Mouse (Mus musculus): Measurements from ENCODE around the gene Alppl2. TPM values are rescaled to one million over a fixed set of nuclear protein-coding genes. Genes with fewer than 3 reads are reported as not detected.

Gene Alppl2
- polyA plus RNA-seq, 1 experiment from 2014 or later, result not detected

DNA sequence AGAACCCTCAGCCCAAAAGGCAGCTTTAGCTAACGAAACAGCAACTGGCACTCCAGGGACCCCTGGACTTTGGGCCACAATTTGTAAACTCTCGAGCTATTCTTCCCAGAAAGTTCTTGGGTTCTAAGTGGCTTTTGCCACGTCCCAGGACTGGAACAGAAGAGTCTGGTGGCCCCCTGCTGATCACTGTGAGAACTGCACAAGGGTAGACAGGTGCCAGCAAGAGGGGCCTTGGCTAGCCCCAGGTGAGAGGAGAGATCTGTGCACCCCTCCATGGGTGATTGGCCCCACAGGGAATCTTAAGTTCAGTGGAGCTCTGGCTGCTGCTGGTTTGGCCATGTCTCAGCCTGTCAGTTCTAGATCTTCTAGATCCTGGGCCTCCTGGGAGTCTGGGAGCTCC is 48.6 kb downstream of the Alppl2 start:
- no peaks in the 10 kb centered on the region for H3K27me3 ChIP-seq
- 18% methylated on average over 3 of the region's 3 CpGs for WGBS
- no peaks in the 10 kb centered on the region for H3K9me3 ChIP-seq
- no peak overlapping the region for H3K4me2 ChIP-seq
- H3K4me3 ChIP-seq, result no peak overlapping the region
- no peak overlapping the region for H3K27ac ChIP-seq (replicated peaks)
- H3K36me3 ChIP-seq, result 0 out of 2 replicates have a peak, but pooled peaks cover 6% of the 10 kb centered on the region
- peaks cover 22% of the 10 kb centered on the region for H3K4me1 ChIP-seq (replicated peaks)
- no peak overlapping the region for H3K9ac ChIP-seq
- ATAC-seq (ENCODE audit: low read depth), result peak; percentile 41; the same call in 1 of the 2 replicates

DNA sequence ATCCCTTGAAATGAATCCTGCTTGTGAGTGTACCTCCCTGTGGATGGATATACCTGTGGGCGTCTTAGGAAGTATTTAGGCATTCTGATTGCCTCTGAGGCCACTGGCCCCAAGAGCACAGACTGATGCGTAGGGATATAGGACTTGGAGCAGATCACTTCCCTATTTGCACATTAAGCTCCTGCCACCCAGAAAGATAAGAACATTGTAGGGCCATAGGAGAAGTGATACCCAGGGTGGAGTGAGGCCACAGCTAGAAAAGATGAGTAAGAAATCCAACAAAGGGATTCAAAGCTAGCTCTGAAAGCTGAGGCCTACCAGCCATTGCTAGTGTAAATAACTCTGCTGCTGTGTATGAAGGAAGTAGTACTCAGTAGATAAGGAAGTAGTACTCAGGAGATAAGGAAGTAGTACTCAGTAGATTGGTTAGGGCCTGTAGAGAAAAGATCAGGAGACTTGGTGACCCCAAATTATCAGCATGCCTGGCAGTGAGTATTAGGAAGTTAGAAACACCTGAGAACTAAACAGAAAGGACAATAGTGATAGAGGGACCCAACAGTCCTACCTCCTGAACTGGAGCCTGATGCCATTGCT is 51.2 kb downstream of the Alppl2 start:
- ATAC-seq (ENCODE audit: low read depth), result no peak
- Histone ChIP-seq H3K27ac (replicated peaks) (no peak overlapping the region), H3K4me1 (replicated peaks) (peaks cover 40% of the 10 kb centered on the region), H3K27me3 (no peaks in the 10 kb centered on the region), H3K36me3 (no peaks in the 10 kb centered on the region), H3K9ac (no peak overlapping the region), H3K9me3 (no peaks in the 10 kb centered on the region), H3K4me2 (no peak overlapping the region), H3K4me3 (no peak overlapping the region)
- 90% methylated on average over 2 of the region's 2 CpGs for WGBS

Other genes starting within 250 kb of the Alppl2 start
- gene Alpi, start 11.7 kb upstream of the Alppl2 start, polyA plus RNA-seq (2015; fragmentation: Nextera tagmentation; extraction: Ambion mirVana), result not detected in 2 replicates
- not detected in 2 replicates for gene Akp3, start 35.0 kb upstream of the Alppl2 start, polyA plus RNA-seq (2015; fragmentation: Nextera tagmentation; extraction: Ambion mirVana)
- 62.4 and 73.8 TPM in 2 replicates for gene Ecel1, start 66.6 kb upstream of the Alppl2 start, polyA plus RNA-seq (2015; fragmentation: Nextera tagmentation; extraction: Ambion mirVana)
- 6.6 and 7.1 TPM in 2 replicates for gene Prss56, start 93.4 kb upstream of the Alppl2 start, polyA plus RNA-seq (2015; fragmentation: Nextera tagmentation; extraction: Ambion mirVana)
- gene Chrnd, start 100.7 kb upstream of the Alppl2 start, polyA plus RNA-seq (2015; fragmentation: Nextera tagmentation; extraction: Ambion mirVana), result 0.31 and 0.62 TPM in 2 replicates
- gene Chrng, start 114.7 kb upstream of the Alppl2 start, polyA plus RNA-seq (2015; fragmentation: Nextera tagmentation; extraction: Ambion mirVana), result 0.57 and 1.7 TPM in 2 replicates
- gene Eif4e2, start 124.0 kb upstream of the Alppl2 start, polyA plus RNA-seq (2015; fragmentation: Nextera tagmentation; extraction: Ambion mirVana), result 108 and 115 TPM in 2 replicates
- 1.2 and 1.9 TPM in 2 replicates for gene Efhd1, start 174.4 kb upstream of the Alppl2 start, polyA plus RNA-seq (2015; fragmentation: Nextera tagmentation; extraction: Ambion mirVana)
- 69.4 and 73.3 TPM in 2 replicates for gene Gigyf2, start 237.1 kb upstream of the Alppl2 start, polyA plus RNA-seq (2015; fragmentation: Nextera tagmentation; extraction: Ambion mirVana)